Mouse (Mus musculus) limb, embryonic 13.5 days (tissue): ENCODE data around the gene Vps35. TPM values are rescaled to one million over a fixed set of nuclear protein-coding genes. Genes with fewer than 3 reads are reported as not detected.

ENCODE experiments used
- ATAC-seq: fragments of 200-750 bp; cut with Nextera tagmentation; 2 replicates; pipeline ENCODE4 v1.8.0; 2017; ENCODE audit warnings: low read depth, moderate number of reproducible peaks, moderate TSS enrichment; ENCODE audit not compliant: low FRiP score
- H3K27ac ChIP-seq: fragments of 300-500 bp; sonication (generic); 2 replicates; pipeline ENCODE4 v1.5.1; 2015; ENCODE audit warnings: inconsistent platforms, mild to moderate bottlenecking, moderate library complexity
- H3K27me3 ChIP-seq: fragments of 300-500 bp; sonication (generic); 2 replicates; pipeline ENCODE4 v1.6.1; 2015; ENCODE audit warnings: mild to moderate bottlenecking, inconsistent platforms
- H3K36me3 ChIP-seq: fragments of 300-500 bp; sonication (generic); 2 replicates; pipeline ENCODE4 v1.6.1; 2015; ENCODE audit warnings: inconsistent platforms, mild to moderate bottlenecking, moderate library complexity
- H3K4me1 ChIP-seq: fragments of 300-500 bp; sonication (generic); 2 replicates; pipeline ENCODE4 v1.6.1; 2015; ENCODE audit warnings: inconsistent platforms
- H3K4me2 ChIP-seq: fragments of 300-500 bp; sonication (generic); replicated peaks from 2 replicates; pipeline ENCODE4 v1.6.1; 2015; ENCODE audit warnings: inconsistent platforms, mild to moderate bottlenecking, moderate library complexity
- H3K4me3 ChIP-seq: fragments of 300-500 bp; sonication (generic); 2 replicates; pipeline ENCODE4 v1.5.1; 2015; ENCODE audit warnings: moderate library complexity, mild to moderate bottlenecking, inconsistent platforms
- H3K9ac ChIP-seq: fragments of 300-500 bp; sonication (generic); 2 replicates; pipeline ENCODE4 v1.6.1; 2015; ENCODE audit warnings: mild to moderate bottlenecking, inconsistent platforms
- H3K9me3 ChIP-seq: fragments of 300-500 bp; sonication (generic); 2 replicates; pipeline ENCODE4 v1.6.1; 2016; ENCODE audit warnings: inconsistent platforms
- WGBS: fragments of 180-500 bp; shearing (Covaris S2); methylation state at CpG from one replicate; pipeline ENCODE4 v1.1.7; 2015; 5-methylcytosine and 5-hydroxymethylcytosine counted together
- polyA plus RNA-seq: library from polyadenylated mRNA; unstranded; fragments of >200 nt; fragmentation: Nextera tagmentation; extraction: Ambion mirVana; gene quantifications from 2 replicates; pipeline ENCODE4 v1.2.1, GENCODE M21; 2015

Gene Vps35
- polyA plus RNA-seq, 1 experiment from 2014 or later: 136 TPM

GRCm38 (mm10) chr8:85308564-85308963, 9.0 kb upstream of the Vps35 start:
- H3K27ac ChIP-seq: no peak overlapping the region
- no peaks in the 10 kb centered on the region for H3K9me3 ChIP-seq
- no peak overlapping the region for H3K9ac ChIP-seq
- no peak for ATAC-seq
- peaks cover 53% of the 10 kb centered on the region for H3K36me3 ChIP-seq
- no peak overlapping the region for H3K4me2 ChIP-seq
- WGBS: 95% methylated on average over 2 of the region's 2 CpGs
- H3K27me3 ChIP-seq: no peaks in the 10 kb centered on the region
- H3K4me1 ChIP-seq: no peaks in the 10 kb centered on the region
- H3K4me3 ChIP-seq: no peak overlapping the region

GRCm38 (mm10) chr8:85303531-85303930, 3.9 kb upstream of the Vps35 start:
- Histone ChIP-seq H3K9me3 (no peaks in the 10 kb centered on the region), H3K36me3 (peaks cover 62% of the 10 kb centered on the region), H3K27ac (no peak overlapping the region), H3K27me3 (no peaks in the 10 kb centered on the region), H3K4me2 (no peak overlapping the region), H3K4me1 (peaks cover 20% of the 10 kb centered on the region), H3K9ac (no peak overlapping the region), H3K4me3 (no peak overlapping the region)
- ATAC-seq: no peak
- WGBS: 82% methylated on average over 5 of the region's 5 CpGs

GRCm38 (mm10) chr8:85302931-85303330, 3.3 kb upstream of the Vps35 start:
- Histone ChIP-seq H3K27me3 (no peaks in the 10 kb centered on the region), H3K4me2 (no peak overlapping the region), H3K9ac (no peak overlapping the region), H3K4me3 (no peak overlapping the region), H3K4me1 (peaks cover 26% of the 10 kb centered on the region), H3K9me3 (no peaks in the 10 kb centered on the region), H3K36me3 (peaks cover 56% of the 10 kb centered on the region), H3K27ac (no peak overlapping the region)
- 90% methylated on average over 3 of the region's 3 CpGs for WGBS
- ATAC-seq: no peak

- ATAC-seq: no peak
- no peaks in the 10 kb centered on the region for H3K27me3 ChIP-seq
- H3K4me1 ChIP-seq: peaks cover 31% of the 10 kb centered on the region
- H3K4me3 ChIP-seq: no peak overlapping the region
- H3K36me3 ChIP-seq: peaks cover 47% of the 10 kb centered on the region
- H3K9me3 ChIP-seq: no peaks in the 10 kb centered on the region
- no peak overlapping the region for H3K27ac ChIP-seq
- H3K4me2 ChIP-seq: 0 out of 2 replicates have a peak overlapping the region, but pooled peaks have one; percentile 14
- no peak overlapping the region for H3K9ac ChIP-seq
- 55% methylated on average over 1 of the region's 1 CpGs for WGBS
Measured at GRCm38 (mm10) chr8:85301941-85302340, 2.3 kb upstream of the Vps35 start.

- H3K4me3 ChIP-seq: peak overlapping the region; percentile 93
- WGBS: under 1% methylated on average over 53 of the region's 53 CpGs
- no peaks in the 10 kb centered on the region for H3K9me3 ChIP-seq
- no peak for ATAC-seq
- H3K27me3 ChIP-seq: no peaks in the 10 kb centered on the region
- peaks cover 26% of the 10 kb centered on the region for H3K36me3 ChIP-seq
- H3K27ac ChIP-seq: peak overlapping the region; percentile 93
- H3K4me2 ChIP-seq: peak overlapping the region; percentile 86
- peaks cover 31% of the 10 kb centered on the region for H3K4me1 ChIP-seq
- peak overlapping the region; percentile 88 for H3K9ac ChIP-seq
Measured at GRCm38 (mm10) chr8:85298600-85299433, 785 bp downstream of the Vps35 start.

- Histone ChIP-seq H3K9me3 (no peaks in the 10 kb centered on the region), H3K4me3 (no peak overlapping the region), H3K4me1 (no peaks in the 10 kb centered on the region), H3K27me3 (no peaks in the 10 kb centered on the region), H3K4me2 (no peak overlapping the region), H3K36me3 (peaks cover 71% of the 10 kb centered on the region), H3K9ac (no peak overlapping the region), H3K27ac (no peak overlapping the region)
- WGBS: 95% methylated on average over 1 of the region's 1 CpGs
- ATAC-seq: no peak
Measured at GRCm38 (mm10) chr8:85286846-85287245, 12.8 kb downstream of the Vps35 start.

GRCm38 (mm10) chr8:85227297-85227696, 72.3 kb downstream of the Vps35 start:
- H3K27me3 ChIP-seq: no peaks in the 10 kb centered on the region
- whole genome bisulfite sequencing: 73% methylated on average over 1 of the region's 1 CpGs
- ATAC-seq: no peak
- H3K27ac ChIP-seq: no peak overlapping the region
- no peak overlapping the region for H3K4me2 ChIP-seq
- H3K4me1 ChIP-seq: no peaks in the 10 kb centered on the region
- H3K4me3 ChIP-seq: no peak overlapping the region
- H3K36me3 ChIP-seq: no peaks in the 10 kb centered on the region
- H3K9me3 ChIP-seq: no peaks in the 10 kb centered on the region
- no peak overlapping the region for H3K9ac ChIP-seq

GRCm38 (mm10) chr8:85225688-85226087, 73.9 kb downstream of the Vps35 start, which contains the start of gene Olfr371:
TSS of gene Olfr371 (plus strand) at chr8:85225988.
- Histone ChIP-seq H3K4me3 (no peak within 1 kb of the TSS), H3K36me3 (no peaks in the 10 kb centered on the region), H3K4me1 (no peaks in the 10 kb centered on the region), H3K9me3 (no peaks in the 10 kb centered on the region), H3K9ac (no peak within 1 kb of the TSS), H3K4me2 (no peak within 1 kb of the TSS), H3K27ac (no peak within 1 kb of the TSS), H3K27me3 (no peaks in the 10 kb centered on the region)
- ATAC-seq: no peak
- WGBS: 43% methylated on average over 1 of the region's 1 CpGs

GRCm38 (mm10) chr8:85220992-85221391, 78.6 kb downstream of the Vps35 start:
- no peak for ATAC-seq

GRCm38 (mm10) chr8:85220220-85220619, 79.4 kb downstream of the Vps35 start:
- WGBS: 74% methylated on average over 4 of the region's 4 CpGs
- H3K9ac ChIP-seq: no peak overlapping the region
- no peaks in the 10 kb centered on the region for H3K9me3 ChIP-seq
- no peaks in the 10 kb centered on the region for H3K4me1 ChIP-seq
- no peak overlapping the region for H3K4me2 ChIP-seq
- ATAC-seq: no peak
- H3K27ac ChIP-seq: no peak overlapping the region
- H3K4me3 ChIP-seq: no peak overlapping the region
- H3K36me3 ChIP-seq: no peaks in the 10 kb centered on the region
- no peaks in the 10 kb centered on the region for H3K27me3 ChIP-seq

More at GRCm38 (mm10) chr8:85220992-85221391, 78.6 kb downstream of the Vps35 start:
- no peaks in the 10 kb centered on the region for H3K4me1 ChIP-seq
- no peak overlapping the region for H3K9ac ChIP-seq
- no peak overlapping the region for H3K4me3 ChIP-seq
- H3K4me2 ChIP-seq: no peak overlapping the region
- no peaks in the 10 kb centered on the region for H3K27me3 ChIP-seq
- H3K36me3 ChIP-seq: no peaks in the 10 kb centered on the region
- no peaks in the 10 kb centered on the region for H3K9me3 ChIP-seq
- H3K27ac ChIP-seq: no peak overlapping the region
- WGBS: 46% methylated on average over 6 of the region's 6 CpGs
